Mouse (Mus musculus): ENCODE data around the gene Ulk4. TPM values are rescaled to one million over a fixed set of nuclear protein-coding genes. Genes with fewer than 3 reads are reported as not detected.

Gene Ulk4
- polyA plus RNA-seq, 1 experiment from 2014 or later: 97.4 TPM

DNA sequence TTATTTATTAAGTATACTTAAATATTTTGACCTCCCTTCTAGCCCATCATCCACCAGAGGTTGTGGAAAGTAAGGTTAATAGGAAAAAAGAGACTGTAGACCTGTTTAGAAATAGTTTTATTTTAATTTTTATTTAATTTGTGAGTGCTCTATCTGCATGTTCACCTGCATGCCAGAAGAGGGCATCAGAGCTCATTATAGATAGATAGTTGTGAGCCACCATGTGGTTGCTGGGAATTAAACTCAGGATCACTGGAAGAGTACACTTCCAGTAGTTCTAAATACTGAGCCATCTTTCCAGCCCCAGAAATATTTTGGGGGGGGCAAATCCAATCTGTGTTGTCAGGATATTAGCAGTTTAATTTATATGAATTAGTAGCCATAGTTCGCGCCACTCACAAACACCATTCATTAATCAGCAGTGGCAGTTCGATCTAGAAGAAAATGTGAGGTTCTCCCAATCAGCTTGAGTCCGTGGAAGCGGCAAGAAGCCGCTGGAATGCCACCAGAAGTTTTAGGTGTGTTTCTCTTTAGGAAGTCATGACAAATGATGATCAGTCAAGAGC lies 6.7 kb upstream of the Ulk4 start:
- no peak for ATAC-seq (ENCODE audit: insufficient number of reproducible peaks, low FRiP score)
- Histone ChIP-seq H3K4me3 (no peak overlapping the region), H3K9me3 (replicated peaks) (peaks cover 9% of the 10 kb centered on the region; the same call in 1 of the 2 replicates), H3K36me3 (peaks cover 6% of the 10 kb centered on the region), H3K4me1 (replicated peaks) (peaks cover 8% of the 10 kb centered on the region; the same call in 1 of the 2 replicates), H3K4me2 (no peak overlapping the region), H3K27ac (ENCODE audit: poor library complexity, severe bottlenecking) (no peak overlapping the region), H3K27me3 (replicated peaks) (no peaks in the 10 kb centered on the region), H3K9ac (no peak overlapping the region)
- WGBS: 94% methylated on average over 6 of the region's 6 CpGs

DNA sequence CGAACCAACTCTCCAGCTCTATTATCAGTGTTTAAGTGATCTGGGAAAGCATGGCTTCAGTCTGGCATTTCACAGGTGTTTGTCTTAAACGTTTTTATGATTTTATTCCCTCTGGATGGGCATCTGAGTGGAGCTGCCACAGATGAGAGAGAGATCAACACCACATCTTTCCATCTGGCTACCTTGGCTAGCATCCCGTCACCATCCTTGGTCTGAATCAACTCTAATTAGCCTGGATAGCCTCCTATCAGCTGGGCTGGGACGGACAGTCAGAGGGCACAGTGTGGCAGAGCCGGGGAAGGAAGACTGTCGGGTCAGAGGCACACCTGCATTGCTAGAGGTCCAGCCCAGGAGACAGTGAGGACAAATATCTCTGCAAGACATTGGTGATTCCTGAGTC lies 4.9 kb upstream of the Ulk4 start:
- Histone ChIP-seq H3K4me2 (no peak overlapping the region), H3K9me3 (replicated peaks) (peaks cover 9% of the 10 kb centered on the region; the same call in 1 of the 2 replicates), H3K27me3 (replicated peaks) (no peaks in the 10 kb centered on the region), H3K4me3 (no peak overlapping the region), H3K9ac (no peak overlapping the region), H3K4me1 (replicated peaks) (peaks cover 14% of the 10 kb centered on the region), H3K36me3 (peaks cover 6% of the 10 kb centered on the region), H3K27ac (ENCODE audit: poor library complexity, severe bottlenecking) (no peak overlapping the region)
- no peak for ATAC-seq (ENCODE audit: insufficient number of reproducible peaks, low FRiP score)
- WGBS: 78% methylated on average over 6 of the region's 6 CpGs

DNA sequence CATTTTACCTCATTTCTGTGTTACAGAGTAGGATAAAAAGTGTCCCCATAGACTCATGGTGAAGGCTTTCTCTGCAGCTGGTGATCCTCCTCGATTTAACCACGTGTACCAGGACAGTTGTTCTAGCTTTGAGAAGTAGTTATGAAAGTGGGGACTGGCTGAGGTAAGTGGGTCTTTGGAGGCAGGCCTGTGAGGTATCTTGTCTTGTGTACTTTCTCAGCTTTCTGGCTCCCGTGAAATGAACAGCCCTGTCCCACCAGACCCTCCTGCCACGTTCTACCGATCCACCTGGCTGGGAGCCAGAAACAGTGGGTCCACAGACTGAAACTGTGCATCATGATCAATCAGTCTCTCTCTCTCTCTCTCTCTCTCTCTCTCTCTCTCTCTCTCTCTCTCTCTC lies 2.2 kb upstream of the Ulk4 start:
- Histone ChIP-seq H3K4me3 (no peak overlapping the region), H3K4me1 (replicated peaks) (peaks cover 6% of the 10 kb centered on the region; the same call in 1 of the 2 replicates), H3K27me3 (replicated peaks) (no peaks in the 10 kb centered on the region), H3K9me3 (replicated peaks) (peaks cover 9% of the 10 kb centered on the region; the same call in 1 of the 2 replicates), H3K4me2 (no peak overlapping the region), H3K27ac (ENCODE audit: poor library complexity, severe bottlenecking) (no peak overlapping the region), H3K9ac (no peak overlapping the region), H3K36me3 (peaks cover 6% of the 10 kb centered on the region)
- ATAC-seq (ENCODE audit: insufficient number of reproducible peaks, low FRiP score): no peak
- 83% methylated on average over 5 of the region's 5 CpGs for WGBS

DNA sequence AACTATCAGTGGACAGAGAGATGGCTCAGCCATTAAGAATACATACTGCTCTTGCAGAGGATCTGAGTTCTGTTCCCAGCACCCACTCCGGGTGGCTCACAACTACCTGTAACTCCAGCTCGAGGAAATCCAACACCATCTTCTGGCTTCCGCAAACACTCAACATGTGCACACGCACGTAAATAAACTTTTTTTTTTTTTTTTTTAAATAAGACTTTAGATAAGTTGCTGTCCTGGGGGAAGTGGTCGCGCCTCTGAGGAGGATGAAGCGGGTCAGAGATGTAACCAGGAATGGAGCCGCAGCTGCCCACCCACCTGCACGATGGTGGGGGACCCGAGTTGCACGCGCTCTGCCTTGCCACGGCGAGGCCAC lies 266 bp downstream of the Ulk4 start:
- H3K27ac ChIP-seq (ENCODE audit: poor library complexity, severe bottlenecking): no peak overlapping the region
- H3K9ac ChIP-seq: peak overlapping the region; percentile 80
- no peaks in the 10 kb centered on the region for H3K9me3 ChIP-seq (replicated peaks)
- ATAC-seq (ENCODE audit: insufficient number of reproducible peaks, low FRiP score): no peak
- H3K4me2 ChIP-seq: peak overlapping the region; percentile 90
- H3K4me3 ChIP-seq: peak overlapping the region; percentile 65
- no peaks in the 10 kb centered on the region for H3K36me3 ChIP-seq
- H3K27me3 ChIP-seq (replicated peaks): no peaks in the 10 kb centered on the region
- 19% methylated on average over 15 of the region's 15 CpGs for WGBS
- H3K4me1 ChIP-seq (replicated peaks): peaks cover 6% of the 10 kb centered on the region; the same call in 1 of the 2 replicates

DNA sequence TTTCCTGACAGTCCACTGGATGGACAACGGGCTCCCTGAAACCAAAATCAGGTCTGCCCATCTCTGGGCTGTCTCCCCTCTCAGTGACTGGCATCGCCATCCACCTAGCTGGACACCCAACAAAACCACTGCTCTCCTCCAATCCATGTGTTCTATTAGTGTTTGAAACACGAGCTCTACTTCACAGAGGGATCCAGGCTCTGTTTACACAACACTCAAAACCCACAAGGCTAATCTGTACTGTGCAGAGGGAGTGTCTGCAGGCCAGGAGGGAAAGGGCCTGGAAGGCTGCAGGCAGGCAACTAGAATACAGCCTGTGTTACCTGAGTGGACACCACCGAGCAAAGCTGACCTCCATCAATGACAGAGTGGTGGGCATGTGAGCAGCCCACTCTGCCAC lies 5.4 kb downstream of the Ulk4 start:
- 59% methylated on average over 4 of the region's 4 CpGs for WGBS
- H3K27ac ChIP-seq (ENCODE audit: poor library complexity, severe bottlenecking): no peak overlapping the region
- H3K36me3 ChIP-seq: no peaks in the 10 kb centered on the region
- no peak overlapping the region for H3K4me3 ChIP-seq
- H3K9me3 ChIP-seq (replicated peaks): no peaks in the 10 kb centered on the region
- H3K4me2 ChIP-seq: no peak overlapping the region
- no peaks in the 10 kb centered on the region for H3K27me3 ChIP-seq (replicated peaks)
- ATAC-seq (ENCODE audit: insufficient number of reproducible peaks, low FRiP score): no peak
- H3K4me1 ChIP-seq (replicated peaks): no peaks in the 10 kb centered on the region
- H3K9ac ChIP-seq: no peak overlapping the region

DNA sequence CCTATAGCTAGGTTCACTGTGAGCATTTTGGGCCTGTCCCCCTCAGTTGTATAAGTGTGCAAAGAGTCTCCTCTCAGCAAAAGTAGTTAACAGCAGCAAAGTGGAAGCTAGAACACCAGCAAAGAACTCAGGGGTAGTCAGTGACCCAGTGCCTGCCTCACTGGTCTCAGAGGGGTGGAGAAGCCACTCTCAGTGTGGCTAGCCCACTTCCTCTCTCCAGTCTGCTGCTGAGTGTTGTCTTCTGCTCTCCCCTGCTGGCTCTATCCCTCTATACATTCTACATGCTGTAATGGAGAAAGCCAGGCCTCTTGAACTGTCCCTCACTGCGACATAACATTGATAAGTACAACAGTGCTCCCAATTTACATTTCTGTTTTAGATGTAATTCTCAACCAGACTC lies 5.8 kb downstream of the Ulk4 start:
- Histone ChIP-seq H3K9ac (no peak overlapping the region), H3K27me3 (replicated peaks) (no peaks in the 10 kb centered on the region), H3K4me2 (no peak overlapping the region), H3K27ac (ENCODE audit: poor library complexity, severe bottlenecking) (no peak overlapping the region), H3K4me1 (replicated peaks) (no peaks in the 10 kb centered on the region), H3K36me3 (no peaks in the 10 kb centered on the region), H3K9me3 (replicated peaks) (no peaks in the 10 kb centered on the region), H3K4me3 (no peak overlapping the region)
- 71% methylated on average over 1 of the region's 1 CpGs for WGBS
- no peak for ATAC-seq (ENCODE audit: insufficient number of reproducible peaks, low FRiP score)

DNA sequence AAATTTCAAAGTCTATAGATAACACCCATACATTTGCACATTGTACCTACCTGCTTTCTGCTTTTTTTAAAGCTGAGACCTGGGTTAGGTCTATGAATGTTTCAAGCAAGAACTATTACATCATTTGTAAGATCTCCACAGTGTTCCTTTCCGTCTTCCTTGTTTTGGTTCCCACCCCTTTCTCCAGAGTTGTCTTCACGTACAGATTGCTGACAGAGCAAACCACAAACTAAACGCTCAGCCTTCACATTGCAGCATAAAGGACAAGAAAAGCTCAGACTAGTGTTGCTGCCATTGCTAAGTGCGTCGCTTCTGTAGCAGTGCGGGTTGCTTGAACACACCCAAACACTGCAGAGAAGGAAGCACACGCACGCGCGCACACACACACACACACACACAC lies 11.7 kb downstream of the Ulk4 start:
- no peak for ATAC-seq (ENCODE audit: insufficient number of reproducible peaks, low FRiP score)
- Histone ChIP-seq H3K9ac (0 out of 2 replicates have a peak overlapping the region, but pooled peaks have one; percentile 3), H3K27me3 (replicated peaks) (no peaks in the 10 kb centered on the region), H3K36me3 (no peaks in the 10 kb centered on the region), H3K4me3 (no peak overlapping the region), H3K27ac (ENCODE audit: poor library complexity, severe bottlenecking) (no peak overlapping the region), H3K4me2 (no peak overlapping the region), H3K9me3 (replicated peaks) (no peaks in the 10 kb centered on the region), H3K4me1 (replicated peaks) (no peaks in the 10 kb centered on the region)
- 70% methylated on average over 10 of the region's 10 CpGs for WGBS

DNA sequence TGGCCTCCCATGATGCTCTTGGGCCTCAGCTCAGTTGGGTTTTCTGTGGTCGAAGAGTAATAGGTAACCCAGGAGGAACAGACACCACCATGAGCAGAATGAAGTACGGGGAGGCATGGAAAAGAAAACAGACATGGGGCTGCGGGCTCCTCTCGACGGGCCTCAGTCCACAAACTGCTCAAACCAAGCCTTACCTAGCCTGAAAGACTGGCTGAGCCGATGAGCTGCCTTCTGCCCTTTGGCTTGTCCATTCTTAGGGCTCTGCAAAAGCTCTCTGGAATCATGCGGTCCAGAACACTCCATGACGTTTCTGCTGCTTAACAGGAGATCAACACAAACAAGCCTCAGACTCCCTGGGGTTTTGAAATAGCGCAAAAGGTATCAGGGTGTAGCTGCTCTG lies 19.9 kb downstream of the Ulk4 start:
- H3K27me3 ChIP-seq (replicated peaks): no peaks in the 10 kb centered on the region
- H3K36me3 ChIP-seq: no peaks in the 10 kb centered on the region
- 77% methylated on average over 9 of the region's 9 CpGs for WGBS
- H3K4me1 ChIP-seq (replicated peaks): no peaks in the 10 kb centered on the region
- ATAC-seq (ENCODE audit: insufficient number of reproducible peaks, low FRiP score): no peak
- H3K4me2 ChIP-seq: no peak overlapping the region
- H3K9ac ChIP-seq: no peak overlapping the region
- H3K27ac ChIP-seq (ENCODE audit: poor library complexity, severe bottlenecking): no peak overlapping the region
- H3K9me3 ChIP-seq (replicated peaks): no peaks in the 10 kb centered on the region
- H3K4me3 ChIP-seq: no peak overlapping the region

DNA sequence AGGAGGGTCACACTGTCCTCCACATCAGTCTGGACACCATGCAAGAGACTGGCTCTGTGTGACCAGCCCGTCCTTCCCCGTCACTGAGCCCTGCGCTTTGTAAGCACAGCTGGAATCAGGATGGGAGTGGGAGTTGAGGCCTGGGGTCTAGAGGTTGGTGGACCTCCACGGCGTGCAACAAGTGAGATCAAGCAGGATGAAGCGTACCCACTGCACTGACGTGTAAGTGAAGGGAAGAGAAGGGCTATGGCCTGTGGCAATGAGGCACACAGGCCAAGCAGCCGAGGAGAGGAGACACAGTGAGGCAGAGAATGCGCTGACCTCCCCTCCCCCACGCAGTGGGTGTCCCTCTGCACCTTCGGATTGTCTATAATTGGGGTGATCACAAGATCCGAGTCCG lies 22.2 kb downstream of the Ulk4 start:
- Histone ChIP-seq H3K27me3 (replicated peaks) (no peaks in the 10 kb centered on the region), H3K9ac (no peak overlapping the region), H3K4me2 (no peak overlapping the region), H3K4me1 (replicated peaks) (no peaks in the 10 kb centered on the region), H3K27ac (ENCODE audit: poor library complexity, severe bottlenecking) (no peak overlapping the region), H3K9me3 (replicated peaks) (no peaks in the 10 kb centered on the region), H3K4me3 (no peak overlapping the region), H3K36me3 (no peaks in the 10 kb centered on the region)
- no peak for ATAC-seq (ENCODE audit: insufficient number of reproducible peaks, low FRiP score)
- WGBS: 88% methylated on average over 13 of the region's 13 CpGs

DNA sequence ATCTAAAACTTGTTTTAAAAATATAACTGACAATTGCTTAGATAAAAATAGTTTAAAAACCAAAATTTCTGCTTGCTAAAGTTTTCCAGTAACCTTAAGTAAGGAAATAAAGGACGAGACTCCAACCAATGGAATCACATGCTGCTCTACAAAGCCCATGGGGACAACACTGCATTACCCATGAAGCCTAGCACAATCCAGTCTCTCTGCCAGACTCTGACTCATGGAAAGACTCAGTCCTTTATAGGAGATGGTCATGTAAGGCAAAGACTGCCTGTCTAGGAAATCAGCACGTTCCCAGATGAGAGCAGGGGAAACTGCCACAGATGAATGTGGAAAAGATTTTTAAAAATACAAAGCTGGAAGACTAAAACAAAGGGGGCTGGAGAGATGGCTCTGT lies 23.0 kb downstream of the Ulk4 start:
- 69% methylated on average over 2 of the region's 2 CpGs for WGBS

DNA sequence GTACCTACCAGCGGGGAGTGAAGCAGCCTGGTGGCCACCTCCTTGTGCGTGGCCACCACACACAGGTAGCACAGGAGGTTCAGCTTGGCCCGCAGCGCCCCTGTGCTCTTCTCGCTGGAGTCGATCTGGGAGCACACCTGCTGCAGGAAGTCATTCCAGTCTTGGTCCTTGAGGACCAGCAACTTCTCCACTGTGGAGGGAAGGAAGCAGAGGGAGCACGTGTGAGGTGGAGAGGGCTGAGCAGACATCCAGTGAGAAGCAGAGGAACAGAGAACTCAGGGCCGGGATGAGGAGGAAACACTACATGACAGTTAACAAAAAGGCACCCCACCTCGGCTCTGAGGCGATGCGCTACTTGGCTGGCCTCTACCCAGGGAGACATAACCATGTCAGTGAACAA lies 26.1 kb downstream of the Ulk4 start:
- no peaks in the 10 kb centered on the region for H3K36me3 ChIP-seq
- no peaks in the 10 kb centered on the region for H3K27me3 ChIP-seq (replicated peaks)
- no peak overlapping the region for H3K4me3 ChIP-seq
- ATAC-seq (ENCODE audit: insufficient number of reproducible peaks, low FRiP score): no peak
- H3K4me1 ChIP-seq (replicated peaks): no peaks in the 10 kb centered on the region
- WGBS: 87% methylated on average over 11 of the region's 11 CpGs
- H3K9me3 ChIP-seq (replicated peaks): no peaks in the 10 kb centered on the region
- H3K4me2 ChIP-seq: no peak overlapping the region
- no peak overlapping the region for H3K27ac ChIP-seq (ENCODE audit: poor library complexity, severe bottlenecking)
- no peak overlapping the region for H3K9ac ChIP-seq

More for the DNA sequence above, 23.0 kb downstream of the Ulk4 start:
- Histone ChIP-seq H3K9me3 (replicated peaks) (no peaks in the 10 kb centered on the region), H3K36me3 (no peaks in the 10 kb centered on the region), H3K9ac (no peak overlapping the region), H3K4me1 (replicated peaks) (no peaks in the 10 kb centered on the region), H3K27me3 (replicated peaks) (no peaks in the 10 kb centered on the region), H3K4me3 (no peak overlapping the region), H3K4me2 (no peak overlapping the region), H3K27ac (ENCODE audit: poor library complexity, severe bottlenecking) (no peak overlapping the region)
- no peak for ATAC-seq (ENCODE audit: insufficient number of reproducible peaks, low FRiP score)

DNA sequence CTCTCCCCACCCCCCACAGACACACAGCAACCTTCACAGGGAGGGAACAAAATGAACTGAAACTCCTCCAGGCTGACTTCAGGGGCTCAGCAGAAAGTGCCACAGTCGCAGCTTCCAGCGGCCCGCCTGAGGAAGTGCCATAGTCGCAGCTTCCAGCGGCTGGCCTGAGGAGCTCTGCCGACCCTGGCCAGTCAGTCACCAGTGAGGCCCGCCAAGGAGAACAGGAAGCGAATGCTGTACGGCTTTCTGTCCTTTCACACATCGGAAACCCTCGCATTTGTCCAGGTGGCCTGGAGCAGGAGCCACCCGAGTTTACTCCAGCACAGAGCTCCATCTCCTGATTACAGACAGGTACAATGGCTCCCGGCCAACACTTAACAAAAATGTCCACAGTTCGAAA lies 27.2 kb downstream of the Ulk4 start:
- Histone ChIP-seq H3K4me2 (no peak overlapping the region), H3K9me3 (replicated peaks) (no peaks in the 10 kb centered on the region), H3K27me3 (replicated peaks) (no peaks in the 10 kb centered on the region), H3K27ac (ENCODE audit: poor library complexity, severe bottlenecking) (no peak overlapping the region), H3K9ac (no peak overlapping the region), H3K36me3 (no peaks in the 10 kb centered on the region), H3K4me1 (replicated peaks) (no peaks in the 10 kb centered on the region), H3K4me3 (no peak overlapping the region)
- no peak for ATAC-seq (ENCODE audit: insufficient number of reproducible peaks, low FRiP score)
- 30% methylated on average over 14 of the region's 14 CpGs for WGBS
